Mouse (Mus musculus): Measurements from ENCODE around the gene Adh6a. TPM values are rescaled to one million over a fixed set of nuclear protein-coding genes. Genes with fewer than 3 reads are reported as not detected.

The Adh6a gene
- polyA plus RNA-seq, 1 experiment from 2014 or later = 0.20 TPM

DNA sequence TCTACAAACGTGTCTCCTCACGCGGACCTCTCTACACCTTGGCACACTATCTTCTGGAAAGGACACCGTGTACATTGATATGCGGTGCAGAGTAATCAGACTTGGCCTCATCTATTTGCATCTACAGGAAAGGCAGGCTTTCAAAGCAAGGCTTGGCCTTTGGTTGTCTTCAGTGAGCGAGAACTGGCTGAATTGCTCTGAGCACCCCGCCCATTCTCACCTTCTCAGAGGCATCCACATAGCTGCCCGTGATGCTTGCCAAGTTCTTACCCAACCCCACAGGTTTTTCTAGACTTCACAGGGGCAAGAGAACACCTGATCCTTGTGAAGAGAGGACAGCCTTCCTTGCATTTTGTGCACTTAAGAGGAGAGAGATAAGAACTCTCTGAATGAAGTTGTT lies 3.2 kb upstream of the Adh6a start:
- Histone ChIP-seq H3K27ac (ENCODE audit: low read length) (no peak overlapping the region), H3K27me3 (replicated peaks; ENCODE audit: insufficient read depth, low read length) (no peaks in the 10 kb centered on the region), H3K4me1 (ENCODE audit: insufficient read depth, low read depth, low read length) (peaks cover 7% of the 10 kb centered on the region), H3K4me3 (ENCODE audit: low read depth, low read length) (no peak overlapping the region), H3K9ac (replicated peaks; ENCODE audit: low read depth) (no peak overlapping the region), H3K36me3 (ENCODE audit: insufficient read depth, low read length) (no peaks in the 10 kb centered on the region), H3K9me3 (ENCODE audit: low read length) (no peaks in the 10 kb centered on the region), H3K4me2 (replicated peaks; ENCODE audit: low read depth, low read length) (no peak overlapping the region)
- ATAC-seq (no peak; the same call in 1 of the 2 replicates), DNase-seq (ENCODE audit: low spot score) (peak; percentile 57)
- WGBS = 65% methylated on average over 8 of the region's 8 CpGs
- TF ChIP-seq EP300 (IDR thresholded peaks at IDR 0.05) = no peak

DNA sequence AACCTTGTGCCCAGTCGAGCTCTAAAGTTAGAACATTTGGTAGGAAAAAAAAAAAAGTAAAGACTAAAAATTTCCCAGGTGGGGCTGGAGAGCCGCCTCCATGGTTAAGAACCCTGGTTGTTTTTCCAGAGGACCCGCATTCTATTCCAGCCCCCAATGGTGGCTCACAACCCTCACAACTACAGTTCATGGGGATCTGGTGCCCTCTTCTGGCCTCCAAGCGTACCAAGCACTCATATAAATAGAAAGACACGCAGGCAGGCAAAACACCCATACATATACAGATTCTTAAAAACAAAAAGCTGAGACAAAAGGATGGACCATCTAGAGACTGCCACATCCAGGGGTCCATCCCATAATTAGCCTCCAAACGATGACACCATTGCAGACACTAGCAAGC lies 2.1 kb upstream of the Adh6a start:
- DNase-seq (ENCODE audit: low spot score) (no peak), ATAC-seq (no peak)
- Histone ChIP-seq H3K4me3 (ENCODE audit: low read depth, low read length) (no peak overlapping the region), H3K4me2 (replicated peaks; ENCODE audit: low read depth, low read length) (no peak overlapping the region), H3K27me3 (replicated peaks; ENCODE audit: insufficient read depth, low read length) (no peaks in the 10 kb centered on the region), H3K9me3 (ENCODE audit: low read length) (no peaks in the 10 kb centered on the region), H3K4me1 (ENCODE audit: insufficient read depth, low read depth, low read length) (no peaks in the 10 kb centered on the region), H3K36me3 (ENCODE audit: insufficient read depth, low read length) (no peaks in the 10 kb centered on the region), H3K9ac (replicated peaks; ENCODE audit: low read depth) (no peak overlapping the region), H3K27ac (ENCODE audit: low read length) (no peak overlapping the region)
- WGBS = 90% methylated on average over 6 of the region's 6 CpGs
- TF ChIP-seq EP300 (IDR thresholded peaks at IDR 0.05) = no peak
- peak; percentile 39 for TF ChIP-seq CTCF (IDR thresholded peaks at IDR 0.05)

DNA sequence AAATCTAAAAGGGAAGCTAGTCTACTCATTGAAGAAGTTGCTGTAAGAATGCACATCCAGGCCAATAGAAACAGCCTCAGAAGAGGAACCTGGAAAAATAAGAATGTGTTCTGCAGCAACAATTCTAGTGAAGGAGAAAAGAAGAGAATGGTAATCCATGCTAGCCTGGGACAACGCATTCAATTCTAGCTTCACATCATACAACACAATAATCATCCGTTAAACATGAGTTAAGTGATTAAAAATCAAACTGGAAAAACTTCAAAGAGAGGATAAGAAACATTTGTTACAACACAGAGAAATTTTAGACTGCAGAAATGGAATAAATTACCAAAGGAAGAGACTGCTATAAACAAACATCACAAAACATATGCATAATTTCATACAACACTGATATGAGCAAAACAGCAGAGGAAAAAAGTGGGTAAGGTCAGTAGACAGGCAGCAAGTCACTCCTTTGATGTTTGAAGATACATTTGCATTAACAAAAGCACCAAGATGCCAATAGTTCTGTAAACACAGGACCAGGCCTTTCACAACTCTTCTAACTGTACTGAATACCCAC lies 3.9 kb downstream of the Adh6a start:
- ATAC-seq (peak; percentile 35; the same call in 1 of the 2 replicates), DNase-seq (ENCODE audit: low spot score) (peak; percentile 25)
- WGBS = 52% methylated on average over 2 of the region's 2 CpGs
- Histone ChIP-seq H3K4me2 (replicated peaks; ENCODE audit: low read depth, low read length) (no peak overlapping the region), H3K9me3 (ENCODE audit: low read length) (no peaks in the 10 kb centered on the region), H3K4me1 (ENCODE audit: insufficient read depth, low read depth, low read length) (no peaks in the 10 kb centered on the region), H3K27me3 (replicated peaks; ENCODE audit: insufficient read depth, low read length) (no peaks in the 10 kb centered on the region), H3K9ac (replicated peaks; ENCODE audit: low read depth) (no peak overlapping the region), H3K36me3 (ENCODE audit: insufficient read depth, low read length) (no peaks in the 10 kb centered on the region), H3K27ac (ENCODE audit: low read length) (no peak overlapping the region), H3K4me3 (ENCODE audit: low read depth, low read length) (no peak overlapping the region)
- TF ChIP-seq CTCF (IDR thresholded peaks at IDR 0.05) = no peak
- peak; percentile 70 for TF ChIP-seq EP300 (IDR thresholded peaks at IDR 0.05)

DNA sequence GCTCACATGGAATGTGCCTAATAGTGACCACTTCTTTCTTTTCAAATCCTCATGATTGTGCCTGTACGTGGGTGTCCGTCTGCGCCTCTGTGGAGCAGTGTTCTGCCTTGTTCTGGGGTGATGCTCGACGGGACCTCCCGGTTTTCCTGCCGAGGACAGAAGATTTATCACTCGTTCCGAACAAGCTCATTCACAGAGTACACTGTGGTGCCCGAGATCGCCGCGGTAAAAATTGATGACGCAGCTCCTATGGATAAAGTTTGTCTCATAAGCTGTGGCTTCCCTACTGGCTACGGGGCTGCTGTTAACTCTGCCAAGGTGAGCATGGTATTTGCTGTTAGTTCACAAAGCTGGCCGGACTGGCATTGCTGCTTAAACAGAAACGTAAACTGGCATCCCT lies 11.9 kb downstream of the Adh6a start:
- no peaks in the 10 kb centered on the region for H3K27me3 ChIP-seq (replicated peaks; ENCODE audit: insufficient read depth, low read length)
- 92% methylated on average over 17 of the region's 17 CpGs for WGBS

DNA sequence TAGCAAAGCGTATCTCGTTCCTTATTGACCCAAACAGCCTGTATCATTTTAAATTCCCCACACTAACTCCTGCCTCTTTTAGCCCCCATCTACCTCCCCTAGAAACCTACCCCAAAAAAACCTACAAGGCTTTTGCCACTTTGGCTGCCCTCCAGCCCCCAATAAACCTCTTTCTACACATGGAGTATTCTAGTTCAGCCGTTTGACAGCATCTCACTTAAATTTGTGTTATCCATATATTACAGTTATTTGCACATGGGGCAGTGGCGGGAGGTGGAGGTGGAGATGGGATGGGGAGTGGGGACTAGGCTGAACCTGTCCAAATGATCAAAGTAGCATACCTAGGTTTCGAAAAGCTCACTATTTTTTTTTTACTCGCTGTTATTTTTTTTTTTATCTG lies 12.4 kb downstream of the Adh6a start:
- no peak for DNase-seq (ENCODE audit: low spot score)
- 89% methylated on average over 6 of the region's 6 CpGs for whole genome bisulfite sequencing
- Histone ChIP-seq H3K4me2 (replicated peaks; ENCODE audit: low read depth, low read length) (no peak overlapping the region), H3K27me3 (replicated peaks; ENCODE audit: insufficient read depth, low read length) (no peaks in the 10 kb centered on the region), H3K9me3 (ENCODE audit: low read length) (no peaks in the 10 kb centered on the region), H3K4me3 (ENCODE audit: low read depth, low read length) (no peak overlapping the region), H3K9ac (replicated peaks; ENCODE audit: low read depth) (no peak overlapping the region), H3K4me1 (ENCODE audit: insufficient read depth, low read depth, low read length) (no peaks in the 10 kb centered on the region), H3K27ac (ENCODE audit: low read length) (no peak overlapping the region), H3K36me3 (ENCODE audit: insufficient read depth, low read length) (no peaks in the 10 kb centered on the region)
- no peak for TF ChIP-seq EP300 (IDR thresholded peaks at IDR 0.05)
- no peak for TF ChIP-seq CTCF (IDR thresholded peaks at IDR 0.05)
- no peak for ATAC-seq

More for the DNA sequence above, 11.9 kb downstream of the Adh6a start:
- Histone ChIP-seq H3K36me3 (ENCODE audit: insufficient read depth, low read length) (no peaks in the 10 kb centered on the region), H3K9me3 (ENCODE audit: low read length) (no peaks in the 10 kb centered on the region), H3K9ac (replicated peaks; ENCODE audit: low read depth) (no peak overlapping the region), H3K4me1 (ENCODE audit: insufficient read depth, low read depth, low read length) (no peaks in the 10 kb centered on the region), H3K4me2 (replicated peaks; ENCODE audit: low read depth, low read length) (no peak overlapping the region), H3K27ac (ENCODE audit: low read length) (no peak overlapping the region), H3K4me3 (ENCODE audit: low read depth, low read length) (no peak overlapping the region)
- DNase-seq (ENCODE audit: low spot score) (no peak), ATAC-seq (no peak)
- no peak for TF ChIP-seq CTCF (IDR thresholded peaks at IDR 0.05)
- TF ChIP-seq EP300 (IDR thresholded peaks at IDR 0.05) = no peak

DNA sequence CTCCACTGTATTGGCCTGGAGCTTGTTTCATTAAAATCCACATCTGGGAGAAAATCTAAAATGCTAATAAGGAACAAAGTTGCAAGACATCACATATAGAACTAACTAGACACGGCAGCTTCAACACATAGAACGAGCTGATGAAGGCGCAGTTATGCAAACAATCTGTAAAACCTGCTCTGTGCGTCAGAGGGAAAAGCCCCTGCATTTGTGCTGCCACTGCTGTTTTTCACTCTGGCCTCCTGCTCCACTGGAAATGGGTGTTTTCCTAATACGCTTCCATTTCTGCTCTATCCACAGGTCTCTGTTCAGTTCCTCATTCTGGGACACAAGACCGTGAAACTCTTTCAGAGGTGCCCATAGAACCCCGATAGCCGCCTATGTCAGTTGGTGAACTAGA lies 20.8 kb downstream of the Adh6a start:
- TF ChIP-seq CTCF (IDR thresholded peaks at IDR 0.05) (no peak), EP300 (IDR thresholded peaks at IDR 0.05) (no peak)
- WGBS = 59% methylated on average over 8 of the region's 8 CpGs
- DNase-seq (ENCODE audit: low spot score) = no peak
- H3K9ac ChIP-seq (replicated peaks; ENCODE audit: low read depth) = no peak overlapping the region
- no peak overlapping the region for H3K4me2 ChIP-seq (replicated peaks; ENCODE audit: low read depth, low read length)
- H3K27ac ChIP-seq (ENCODE audit: low read length) = no peak overlapping the region
- H3K27me3 ChIP-seq (replicated peaks; ENCODE audit: insufficient read depth, low read length) = no peaks in the 10 kb centered on the region
- no peak overlapping the region for H3K4me3 ChIP-seq (ENCODE audit: low read depth, low read length)
- no peaks in the 10 kb centered on the region for H3K4me1 ChIP-seq (ENCODE audit: insufficient read depth, low read depth, low read length)
- no peak for ATAC-seq
- H3K9me3 ChIP-seq (ENCODE audit: low read length) = no peaks in the 10 kb centered on the region
- H3K36me3 ChIP-seq (ENCODE audit: insufficient read depth, low read length) = no peaks in the 10 kb centered on the region

DNA sequence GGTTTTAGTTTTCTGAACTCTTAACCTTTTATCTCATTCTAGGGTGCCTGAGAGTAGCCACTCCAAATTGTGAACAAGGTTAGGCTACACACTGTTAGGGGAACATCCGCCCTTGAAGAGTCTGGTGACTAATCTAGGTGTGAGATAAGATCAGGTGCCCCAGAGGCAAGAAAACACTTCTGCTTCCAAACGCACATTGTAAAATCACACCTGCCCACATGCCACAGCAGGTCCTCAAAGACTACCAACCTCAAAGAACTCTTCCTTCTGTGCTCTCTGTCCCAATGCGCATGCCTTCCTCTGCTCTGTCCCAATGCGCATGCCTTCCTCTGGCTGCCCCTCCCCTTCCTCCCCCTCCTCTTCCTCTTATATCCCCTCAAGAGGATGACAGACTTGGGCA lies 21.2 kb downstream of the Adh6a start:
- H3K9ac ChIP-seq (replicated peaks; ENCODE audit: low read depth) = no peak overlapping the region
- ATAC-seq (peak; percentile 32), DNase-seq (ENCODE audit: low spot score) (no peak)
- H3K36me3 ChIP-seq (ENCODE audit: insufficient read depth, low read length) = no peaks in the 10 kb centered on the region
- H3K4me3 ChIP-seq (ENCODE audit: low read depth, low read length) = no peak overlapping the region
- H3K4me1 ChIP-seq (ENCODE audit: insufficient read depth, low read depth, low read length) = no peaks in the 10 kb centered on the region
- no peaks in the 10 kb centered on the region for H3K27me3 ChIP-seq (replicated peaks; ENCODE audit: insufficient read depth, low read length)
- WGBS = 63% methylated on average over 4 of the region's 4 CpGs
- H3K4me2 ChIP-seq (replicated peaks; ENCODE audit: low read depth, low read length) = no peak overlapping the region
- TF ChIP-seq EP300 (IDR thresholded peaks at IDR 0.05) = no peak
- TF ChIP-seq CTCF (IDR thresholded peaks at IDR 0.05) = no peak
- H3K27ac ChIP-seq (ENCODE audit: low read length) = no peak overlapping the region
- H3K9me3 ChIP-seq (ENCODE audit: low read length) = no peaks in the 10 kb centered on the region
